Mouse (Mus musculus) layer of hippocampus, adult 9-10 months (tissue): ENCODE results near the gene Icam4.
"Not testable (repeated sequence)": the region's sequence is repeated elsewhere in the genome, so short reads cannot be mapped to it uniquely, and the experiment has no call there.

ENCODE experiments used
- DNase-seq: peaks from one replicate; pipeline ENCODE4 v3.0.0; 2022; ENCODE audit warnings: low spot score

The Icam4 gene

DNA sequence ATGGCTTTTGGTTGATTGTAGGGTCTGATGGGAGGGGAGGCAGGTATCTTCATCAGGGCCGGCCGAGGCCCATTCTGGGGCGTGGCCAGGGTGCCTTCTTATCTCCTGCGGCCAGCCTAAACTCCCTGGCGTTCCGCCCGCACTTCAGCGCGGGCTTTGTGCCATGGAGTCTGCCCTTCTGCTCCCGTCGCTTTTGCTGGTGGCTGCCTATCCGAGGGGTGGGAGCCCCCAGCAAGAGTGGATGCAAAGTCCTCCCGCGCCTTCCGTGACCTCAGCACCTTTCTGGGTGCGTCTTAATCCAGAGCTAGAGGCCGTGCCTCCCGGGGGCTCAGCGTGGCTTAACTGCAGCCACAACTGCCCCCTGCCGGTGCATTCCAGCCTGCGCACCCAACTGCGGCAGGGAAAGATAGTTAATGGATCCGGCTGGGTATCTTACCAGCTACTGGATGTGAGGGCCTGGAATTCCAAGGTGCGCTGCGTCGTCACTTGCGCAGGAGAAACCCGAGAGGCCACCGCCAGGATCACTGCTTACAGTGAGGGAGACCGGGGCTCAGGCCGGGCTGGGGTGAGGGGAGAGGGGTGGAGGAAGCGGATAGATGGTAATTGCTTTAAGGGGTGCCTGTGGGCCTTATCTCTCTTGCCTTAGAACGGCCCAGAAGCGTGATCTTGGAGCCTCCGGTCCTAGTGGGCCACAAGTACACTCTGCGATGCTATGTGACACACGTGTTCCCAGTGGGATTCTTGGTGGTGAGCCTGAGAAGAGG lies at the start of gene Icam4:
Icam4 (plus strand) TSS at position 83 of the 764 bp plus-strand sequence.
- DNase-seq = no peak

DNA sequence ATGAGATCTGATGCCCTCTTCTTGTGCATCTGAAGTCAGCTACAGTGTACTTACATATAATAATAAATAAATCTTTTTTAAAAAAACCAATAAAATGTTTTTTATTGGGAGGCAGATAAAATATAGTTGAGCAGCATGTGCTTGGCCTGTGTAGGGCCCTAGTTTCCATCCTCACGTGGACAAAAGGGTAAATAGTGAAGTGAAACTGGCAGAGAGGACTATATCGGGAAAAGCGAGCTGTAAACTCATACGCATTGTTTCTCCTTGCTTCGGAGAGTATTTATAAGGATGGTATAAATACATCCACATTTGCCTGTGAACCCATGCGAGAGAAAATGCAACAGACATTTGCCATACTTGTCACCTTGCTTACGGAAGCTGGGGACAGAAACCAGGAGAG lies 49.4 kb upstream of the Icam4 start:
- DNase-seq = no peak

DNA sequence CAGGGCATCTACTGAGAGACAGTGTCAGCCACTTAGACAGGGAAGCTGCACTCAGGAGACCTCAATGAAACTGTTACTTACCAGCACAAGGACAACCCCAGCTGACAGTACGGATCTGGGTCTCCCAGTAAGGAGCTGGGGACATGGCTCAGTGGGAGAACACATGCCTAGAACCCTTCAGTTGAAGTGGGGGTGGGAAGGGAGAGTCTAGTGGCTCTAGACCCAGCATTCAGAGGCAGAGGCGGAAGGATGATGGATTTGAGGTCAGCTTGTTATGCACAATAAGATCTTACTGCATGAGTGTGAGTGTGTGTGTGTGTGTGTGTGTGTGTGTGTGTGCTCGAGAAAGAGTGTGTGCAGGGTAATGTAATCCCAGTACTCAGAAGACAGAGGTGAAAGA lies 47.0 kb upstream of the Icam4 start:
- DNase-seq = no peak

DNA sequence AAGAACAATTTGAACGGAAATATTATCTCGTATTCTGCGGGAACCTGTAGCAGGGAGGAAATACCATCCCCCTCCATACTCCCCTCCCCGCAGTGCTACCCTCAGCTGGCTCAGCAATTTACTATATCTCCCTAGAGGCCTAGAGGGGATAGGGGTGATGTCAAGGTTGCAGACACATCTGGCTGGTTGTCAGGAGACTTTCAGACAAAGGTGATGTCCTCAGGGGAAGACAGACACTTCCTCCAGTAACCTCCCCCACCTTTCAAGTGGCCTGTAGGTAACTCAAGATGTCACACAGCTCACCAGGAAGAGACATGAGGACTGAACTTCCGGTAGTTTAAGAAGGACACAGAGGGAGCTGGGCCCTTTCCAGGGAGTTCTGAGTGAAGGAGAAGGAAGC lies 46.0 kb upstream of the Icam4 start:
- DNase-seq = no peak

DNA sequence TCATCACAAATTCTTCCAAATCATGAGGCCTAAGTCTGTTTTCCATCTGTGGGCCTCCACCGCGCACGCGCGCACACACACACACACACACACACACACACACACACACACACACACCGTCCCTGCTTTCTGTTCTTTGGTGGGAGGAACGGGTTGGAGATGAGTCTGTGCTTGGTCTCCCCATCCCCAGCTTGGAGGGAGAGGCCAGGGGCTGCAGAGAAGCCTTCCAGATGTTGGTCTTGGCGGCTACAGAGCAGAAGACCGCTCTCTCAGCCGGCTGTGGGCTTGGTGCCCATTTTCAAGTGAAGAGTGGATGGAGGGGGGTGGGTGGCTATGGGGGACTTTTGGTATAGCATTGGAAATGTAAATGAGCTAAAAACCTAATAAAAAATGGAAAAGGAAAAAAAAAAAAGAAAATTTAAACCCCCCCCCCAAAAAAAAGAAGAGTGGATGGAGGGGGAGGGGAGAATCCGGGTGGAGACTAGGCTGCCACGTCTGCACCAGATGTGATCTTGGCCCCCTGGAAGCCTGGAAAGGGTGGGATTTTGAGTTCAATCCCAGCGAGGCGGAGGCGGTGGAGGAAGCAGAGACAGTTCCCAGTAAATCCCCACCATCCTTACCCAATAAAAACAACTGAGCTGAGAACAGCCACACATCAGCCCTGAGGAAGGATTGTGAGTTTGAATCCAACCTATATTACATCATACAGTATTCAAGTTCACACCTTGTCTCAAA lies 42.1 kb upstream of the Icam4 start:
- DNase-seq = no peak

DNA sequence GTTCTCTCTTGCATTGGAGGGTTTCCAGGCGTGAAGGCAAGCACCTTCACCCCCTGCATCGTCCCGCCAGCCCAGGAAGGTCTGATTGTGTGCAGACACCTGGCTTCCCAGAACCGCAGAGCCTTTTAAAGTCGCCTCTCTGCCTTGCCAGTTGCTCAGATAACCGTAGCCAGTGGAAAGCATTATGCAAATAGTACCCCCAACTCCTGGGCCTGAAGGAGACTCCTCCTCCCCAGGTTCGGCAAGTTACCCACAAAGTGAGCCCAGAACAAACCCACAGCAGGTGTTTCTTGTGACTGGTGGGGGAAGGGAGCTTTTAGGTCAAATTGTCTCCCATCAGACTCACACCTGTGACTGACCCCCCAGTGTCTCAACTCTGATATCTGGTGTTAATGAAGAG lies 41.2 kb upstream of the Icam4 start:
- no peak for DNase-seq

DNA sequence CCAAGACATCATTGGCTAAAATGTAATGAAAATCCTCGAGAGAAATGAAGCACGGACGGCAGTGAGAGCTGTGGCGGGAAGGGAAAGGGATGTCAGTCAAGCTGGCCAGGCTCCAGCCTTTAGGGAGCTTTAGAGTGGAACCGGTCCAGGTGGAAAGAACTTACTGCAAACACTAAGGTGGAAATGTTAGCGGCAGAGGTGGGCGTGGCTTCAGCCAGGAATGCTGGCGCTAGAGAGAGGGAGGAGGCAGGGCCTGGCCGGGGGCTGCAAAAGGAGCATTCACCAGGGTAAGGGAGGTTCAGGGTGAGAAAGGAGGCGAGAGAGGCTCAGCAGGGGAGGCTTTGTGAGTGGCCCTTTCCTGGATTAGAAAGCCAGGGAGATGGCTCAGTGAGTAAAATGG lies 38.3 kb upstream of the Icam4 start:
- no peak for DNase-seq

DNA sequence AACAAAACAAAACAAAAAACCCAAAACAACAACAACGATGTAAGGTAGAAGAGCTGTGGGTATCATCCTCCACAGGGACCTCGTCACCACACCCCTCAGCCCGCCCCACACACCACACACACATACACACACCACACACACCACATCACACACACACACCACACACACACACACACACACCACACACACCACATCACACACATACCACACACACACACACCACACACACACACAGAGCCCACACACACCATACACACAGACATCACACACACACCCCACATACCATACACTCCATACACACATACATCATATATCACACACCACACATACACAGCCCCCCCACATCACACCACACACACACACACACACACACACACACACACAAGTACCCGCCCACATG lies 37.6 kb upstream of the Icam4 start:
- no peak for DNase-seq

DNA sequence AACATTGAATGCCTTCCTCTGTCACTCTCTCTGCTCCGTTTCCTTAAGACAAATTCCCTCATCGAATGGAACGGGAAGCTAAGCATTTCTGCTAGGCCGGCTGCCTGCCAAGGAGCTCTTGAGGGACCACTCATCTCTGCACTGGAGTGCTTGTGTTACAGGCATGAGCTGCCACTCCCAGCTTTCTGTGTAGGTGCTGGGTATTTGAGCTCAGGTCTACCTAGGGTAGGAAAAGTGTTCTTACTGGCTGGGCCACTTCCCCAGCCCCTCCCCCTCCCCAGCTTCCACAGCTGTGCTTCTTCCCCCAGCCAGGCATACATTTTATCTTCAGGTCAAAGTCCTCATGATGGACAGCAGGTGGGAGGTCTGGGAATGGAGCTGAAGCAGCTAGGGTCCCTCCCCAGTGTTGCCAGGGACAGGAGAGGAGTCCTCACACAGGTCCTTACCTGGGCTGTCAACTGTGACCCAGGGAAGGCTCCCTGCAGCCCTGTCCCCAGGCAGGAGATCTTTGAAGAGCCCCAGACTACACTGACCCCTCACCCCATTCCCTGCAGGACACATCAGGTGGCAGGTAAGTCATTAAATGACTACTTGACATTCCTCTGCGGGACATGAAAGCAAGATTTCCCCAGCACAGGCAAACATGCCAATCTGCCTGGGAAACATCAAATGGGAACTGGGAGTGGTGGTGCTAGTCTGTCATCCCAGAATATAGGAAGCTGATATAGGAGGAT lies 35.8 kb upstream of the Icam4 start:
- DNase-seq = no peak

DNA sequence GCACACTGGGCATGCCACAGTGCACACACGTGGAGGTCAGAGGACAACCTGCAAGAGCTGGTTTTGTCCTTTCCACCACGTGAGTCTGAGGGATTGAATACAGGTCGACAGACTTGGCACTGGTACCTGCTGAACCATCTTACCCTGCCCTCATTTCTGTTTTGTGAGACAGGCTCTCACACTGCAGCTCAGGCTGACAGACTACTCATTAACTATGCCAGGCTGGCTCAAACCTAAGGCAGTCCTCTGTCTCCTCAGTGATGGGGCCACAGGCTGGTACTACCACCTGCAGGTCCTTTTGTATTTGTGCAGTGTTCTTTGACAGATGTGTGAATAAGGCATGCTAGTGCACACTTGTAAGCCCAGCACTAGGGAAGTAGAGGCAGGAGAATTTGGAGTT lies 34.1 kb upstream of the Icam4 start:
- DNase-seq = no peak

DNA sequence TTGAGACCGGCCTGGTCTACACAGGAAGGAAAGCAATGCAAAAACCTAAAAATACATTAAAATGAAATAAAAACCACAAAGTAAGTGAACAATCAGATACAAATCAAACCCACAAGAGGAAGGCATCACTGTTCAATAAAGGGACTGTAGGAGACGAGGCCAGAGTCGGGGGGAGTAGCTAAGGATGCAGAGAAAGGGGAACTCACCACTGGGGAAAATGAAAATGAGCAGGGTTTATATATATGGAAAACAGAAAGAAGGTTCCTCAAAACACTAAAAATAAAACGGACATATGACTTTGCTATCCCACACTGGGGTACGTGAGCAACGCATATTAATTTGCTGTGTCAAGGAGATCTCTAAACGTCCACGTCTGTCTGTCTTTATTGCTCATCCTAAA lies 32.1 kb upstream of the Icam4 start:
- DNase-seq = no peak

DNA sequence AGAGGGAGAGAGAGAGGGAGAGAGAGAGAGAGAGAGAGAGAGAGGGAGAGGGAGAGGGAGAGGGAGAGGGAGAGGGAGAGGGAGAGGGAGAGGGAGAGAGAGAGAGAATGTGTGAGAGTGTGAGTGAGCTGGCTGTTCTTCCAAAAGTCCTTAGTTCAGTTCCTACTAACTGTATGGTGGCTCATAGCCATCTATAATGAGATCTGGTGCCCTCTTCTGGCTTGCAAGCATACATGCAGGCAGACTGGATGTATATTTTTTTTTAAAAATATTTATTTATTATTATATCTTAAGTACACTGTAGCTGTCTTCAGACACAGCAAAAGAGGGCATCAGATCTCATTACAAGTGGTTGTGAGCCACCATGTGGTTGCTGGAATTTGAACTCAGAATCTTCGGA lies 30.8 kb upstream of the Icam4 start:
- DNase-seq = not testable (repeated sequence)

DNA sequence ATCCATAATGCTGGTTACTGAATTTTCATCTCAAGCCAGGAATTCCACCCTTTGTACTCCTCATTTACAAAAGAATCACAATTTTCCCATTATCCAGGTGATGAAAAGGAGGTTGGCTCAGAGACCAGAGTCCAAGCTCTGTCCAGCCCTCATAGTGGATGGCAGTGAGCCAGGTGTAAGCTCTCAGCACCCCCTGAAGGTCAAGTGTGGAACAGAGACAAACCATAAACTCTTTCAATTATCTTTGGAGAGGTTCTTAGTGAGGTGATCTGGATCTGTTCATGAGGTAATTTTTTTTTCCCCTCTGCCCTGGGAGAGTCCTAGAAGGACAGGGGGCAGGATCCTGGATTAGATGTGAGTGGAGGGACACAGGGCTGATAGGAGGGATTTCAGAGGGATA lies 28.4 kb upstream of the Icam4 start:
- DNase-seq = no peak

DNA sequence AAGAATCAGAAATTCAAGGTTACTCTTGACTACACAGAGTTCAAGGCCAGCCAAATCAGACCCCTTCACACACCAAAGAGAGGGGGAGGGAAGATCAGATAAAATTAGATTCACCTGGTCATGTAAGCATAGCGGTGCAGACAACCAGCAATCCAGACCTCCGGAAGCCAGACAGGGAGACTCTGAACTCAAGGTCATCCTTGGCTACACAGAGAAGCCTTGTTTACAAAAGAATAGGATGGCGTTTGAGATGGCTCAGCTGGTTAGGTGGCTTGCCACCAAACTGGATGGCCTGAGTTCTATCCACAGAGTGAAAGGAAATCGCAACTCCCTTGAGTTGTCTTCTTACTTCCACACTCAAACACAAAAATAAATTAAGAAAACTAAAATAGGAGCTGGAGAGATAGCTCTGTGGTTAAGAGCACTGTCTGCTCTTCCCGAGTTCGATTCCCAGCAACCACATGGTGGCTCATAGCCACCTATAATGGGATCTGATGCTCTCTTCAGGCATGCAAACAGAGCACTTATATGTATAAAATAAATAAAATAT lies 27.4 kb upstream of the Icam4 start:
- no peak for DNase-seq

DNA sequence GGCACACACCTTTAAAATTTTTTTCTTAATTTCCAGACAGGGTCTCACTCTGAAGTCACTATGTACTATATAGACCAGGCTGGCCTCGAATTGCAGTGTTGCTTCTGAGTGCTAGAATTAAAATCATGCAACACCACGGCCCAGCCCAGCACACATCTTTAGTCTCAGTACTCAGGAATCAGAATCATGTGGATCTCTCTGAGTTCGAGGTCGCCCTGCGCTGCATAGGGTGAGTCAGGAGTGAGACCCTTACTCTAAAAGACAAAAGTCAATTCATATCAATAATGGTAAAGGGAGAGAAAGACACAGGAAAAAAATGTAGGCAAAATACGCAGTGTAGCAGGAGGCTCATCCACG lies 26.9 kb upstream of the Icam4 start:
- no peak for DNase-seq

DNA sequence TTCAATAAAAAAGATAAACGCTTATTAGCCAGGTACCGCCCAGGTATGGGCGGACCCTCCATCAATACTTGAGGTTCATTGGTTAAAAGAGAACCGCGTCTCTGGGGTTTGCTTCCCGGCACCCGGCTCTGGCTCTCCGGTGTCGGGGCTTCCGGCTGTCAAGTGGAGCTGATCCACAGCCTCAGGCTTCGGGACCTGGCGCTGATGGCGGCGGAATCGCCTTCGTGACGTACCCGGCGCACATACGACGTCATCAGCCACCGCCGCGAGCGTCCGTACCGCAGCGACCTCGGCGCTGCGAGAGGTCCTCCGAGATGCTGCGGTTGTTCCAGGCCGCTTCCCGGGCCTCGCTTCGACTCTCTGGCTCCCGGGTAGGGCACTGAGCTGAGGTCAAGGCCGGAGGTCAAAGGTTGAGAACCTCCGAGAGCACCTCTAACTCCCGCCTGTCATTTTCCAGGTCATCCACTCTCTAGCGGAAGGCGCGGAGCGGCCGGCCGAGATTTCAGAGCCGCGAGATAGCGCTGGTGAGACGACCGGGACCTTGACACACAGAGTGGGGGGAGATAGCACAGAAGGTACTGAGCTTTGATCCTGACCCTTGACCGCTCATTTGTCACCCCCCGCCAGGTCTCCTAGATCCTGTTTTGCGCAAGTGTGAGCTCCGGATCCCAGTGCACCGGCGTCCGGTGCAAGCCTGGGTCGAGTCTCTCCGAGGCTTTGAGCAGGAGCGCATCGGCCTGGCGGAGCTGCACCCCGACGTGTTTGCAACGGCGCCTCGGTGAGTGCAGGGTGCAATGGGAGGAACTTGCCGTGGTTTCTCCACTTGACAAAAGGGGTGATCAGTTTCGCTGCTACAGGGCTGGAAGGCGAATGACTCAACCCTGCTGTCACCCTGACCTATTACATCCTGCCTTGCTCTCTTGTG lies 26.3 kb upstream of the Icam4 start, which contains the start of gene Mrpl4:
Mrpl4 (plus strand) TSS at position 112 of the 925 bp plus-strand sequence.
- peak; percentile 67 for DNase-seq

DNA sequence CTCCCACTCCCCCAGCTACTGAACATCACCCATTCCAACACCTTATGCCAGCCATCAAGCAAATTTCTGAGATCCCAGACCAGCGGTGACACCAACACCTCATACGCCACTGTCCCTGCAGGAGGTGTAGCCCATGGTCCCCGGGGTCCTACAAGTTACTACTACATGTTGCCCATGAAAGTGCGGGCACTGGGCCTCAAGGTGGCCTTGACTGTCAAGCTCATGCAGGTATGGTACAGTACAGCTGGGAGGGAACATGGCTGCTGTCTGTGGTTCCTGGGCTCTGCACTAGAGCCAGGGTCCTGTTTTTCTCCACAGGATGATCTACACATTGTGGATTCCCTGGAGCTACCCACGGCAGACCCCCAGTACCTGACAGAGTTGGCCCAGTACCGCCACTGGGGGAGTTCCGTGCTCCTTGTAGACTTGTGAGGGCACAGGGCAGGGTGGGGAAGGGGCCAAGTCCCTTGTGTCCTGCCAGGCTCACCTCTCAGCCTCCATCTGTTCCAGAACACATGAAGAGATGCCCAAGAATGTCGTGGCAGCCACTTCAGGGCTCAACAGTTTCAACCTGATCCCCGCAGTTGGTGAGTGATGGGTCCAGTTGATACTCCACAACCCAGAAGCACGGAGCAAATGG lies 21.7 kb upstream of the Icam4 start:
- DNase-seq = no peak

DNA sequence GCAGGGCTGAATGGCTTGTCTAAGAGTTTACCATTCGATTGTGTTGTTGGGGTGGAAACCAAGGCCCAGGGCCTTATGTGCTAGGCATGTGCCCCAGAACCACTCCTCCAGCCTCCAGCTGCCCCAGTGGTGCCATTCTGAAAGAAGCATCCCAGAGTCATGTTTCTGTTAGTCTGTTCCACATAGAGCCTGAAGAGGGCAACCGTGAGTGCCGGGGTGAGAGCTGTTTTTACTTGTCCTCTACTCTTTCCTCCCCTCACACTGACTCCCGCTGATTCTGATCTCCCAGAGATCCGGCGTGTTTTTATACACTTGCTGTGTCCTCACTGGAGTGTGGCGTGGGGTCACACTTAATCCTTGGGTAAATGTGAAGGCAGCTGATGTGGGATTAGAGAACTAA lies 21.2 kb upstream of the Icam4 start:
- no peak for DNase-seq

DNA sequence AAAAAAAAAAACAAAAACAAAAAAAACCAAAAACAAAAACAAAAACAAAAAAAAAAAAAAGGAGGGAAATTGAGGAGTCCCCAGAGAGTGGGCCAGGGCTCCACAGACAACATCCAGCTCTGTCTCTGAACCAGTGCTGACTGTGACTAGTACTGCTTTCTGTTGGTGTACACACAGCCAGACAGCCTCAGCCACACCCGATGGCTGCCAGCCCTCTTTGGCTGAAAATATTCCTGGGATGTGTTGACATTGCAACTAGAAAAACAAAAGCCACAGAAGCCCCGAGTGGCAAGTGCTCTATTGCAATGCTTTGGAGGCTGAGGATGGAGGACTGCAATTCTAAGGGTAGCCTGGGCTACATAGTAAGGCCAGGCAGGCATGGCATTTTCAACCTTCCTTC lies 18.8 kb upstream of the Icam4 start:
- DNase-seq = no peak

DNA sequence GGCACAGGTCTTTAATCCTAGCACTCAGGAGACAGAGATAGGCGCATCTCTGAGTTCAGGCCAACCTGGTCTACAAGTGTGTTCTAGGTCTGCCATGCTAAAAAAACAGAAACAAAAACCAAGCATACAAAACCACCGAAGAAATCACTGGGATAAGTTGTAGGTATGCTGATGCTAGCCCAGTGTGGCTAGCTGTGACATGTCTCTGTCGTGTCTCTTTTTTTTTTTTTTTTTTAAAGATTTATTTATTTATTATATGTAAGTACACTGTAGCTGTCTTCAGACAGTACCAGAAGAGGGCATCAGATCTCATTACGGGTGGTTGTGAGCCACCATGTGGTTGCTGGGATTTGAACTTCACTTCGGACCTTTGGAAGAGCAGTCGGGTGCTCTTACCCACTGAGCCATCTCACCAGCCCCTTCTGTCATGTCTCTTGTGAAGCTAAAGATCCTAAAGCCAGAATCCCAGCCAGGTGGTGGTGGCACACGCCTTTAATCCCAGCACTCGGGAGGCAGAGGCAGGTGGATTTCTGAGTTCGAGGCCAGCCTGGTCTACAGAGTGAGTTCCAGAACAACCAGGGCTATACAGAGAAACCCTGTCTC lies 18.1 kb upstream of the Icam4 start:
- not testable (repeated sequence) for DNase-seq

DNA sequence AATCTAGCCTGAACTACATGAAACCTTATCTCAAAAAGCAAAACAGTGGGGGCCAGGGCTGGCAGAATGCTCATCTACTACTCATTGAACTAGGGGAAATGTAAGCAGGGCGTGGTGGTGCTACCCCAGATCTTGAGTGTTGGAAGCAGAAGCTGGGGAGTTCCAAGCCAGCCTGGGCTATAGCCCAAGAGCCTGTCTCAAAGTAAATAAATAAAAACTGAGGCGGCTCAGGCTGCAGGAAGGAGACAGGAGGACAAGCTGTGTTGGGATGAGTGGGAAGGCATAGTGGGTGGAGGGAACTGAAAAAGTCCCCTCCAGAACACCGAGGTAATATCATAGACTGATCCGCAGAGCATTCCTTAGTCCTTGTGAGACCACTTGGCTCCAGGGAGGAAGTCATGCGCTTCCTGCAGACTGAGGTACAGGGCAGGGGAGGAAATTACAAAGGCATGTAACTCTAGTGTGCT lies 17.3 kb upstream of the Icam4 start:
- no peak for DNase-seq
